Mouse (Mus musculus) limb, embryonic 15.5 days (tissue): ENCODE measurements around the gene Twsg1. TPM values are rescaled to one million over a fixed set of nuclear protein-coding genes. Genes with fewer than 3 reads are reported as not detected.
A peak's percentile ranks its signal among the peaks of the same experiment; 100 is the strongest.

Source experiments
- ATAC-seq: fragments of 200-750 bp; cut with Nextera tagmentation; 2 replicates; pipeline ENCODE4 v1.8.0; 2017; ENCODE audit warnings: low read depth, moderate TSS enrichment; ENCODE audit not compliant: insufficient number of reproducible peaks, low FRiP score, low TSS enrichment
- H3K27ac ChIP-seq: fragments of 300-500 bp; sonication (generic); 2 replicates; pipeline ENCODE4 v1.5.1; 2015; ENCODE audit warnings: moderate library complexity, mild to moderate bottlenecking, inconsistent platforms
- H3K27me3 ChIP-seq: fragments of 300-500 bp; sonication (generic); 2 replicates; pipeline ENCODE4 v1.6.1; 2015; ENCODE audit warnings: inconsistent platforms
- H3K36me3 ChIP-seq: fragments of 300-500 bp; sonication (generic); 2 replicates; pipeline ENCODE4 v1.6.1; 2015; ENCODE audit warnings: inconsistent platforms
- H3K4me1 ChIP-seq: fragments of 300-500 bp; sonication (generic); 2 replicates; pipeline ENCODE4 v1.6.1; 2015; ENCODE audit warnings: inconsistent platforms
- H3K4me2 ChIP-seq: fragments of 300-500 bp; sonication (generic); 2 replicates; pipeline ENCODE4 v1.6.1; 2015; ENCODE audit warnings: mild to moderate bottlenecking, inconsistent platforms
- H3K4me3 ChIP-seq: fragments of 300-500 bp; sonication (generic); 2 replicates; pipeline ENCODE4 v1.5.1; 2015; ENCODE audit warnings: mild to moderate bottlenecking, inconsistent platforms
- H3K9ac ChIP-seq: fragments of 300-500 bp; sonication (generic); 2 replicates; pipeline ENCODE4 v1.6.1; 2015; ENCODE audit warnings: inconsistent platforms
- H3K9me3 ChIP-seq: fragments of 300-500 bp; sonication (generic); 2 replicates; pipeline ENCODE4 v1.6.1; 2016; ENCODE audit warnings: inconsistent platforms
- WGBS: fragments of 180-500 bp; shearing (Covaris S2); methylation state at CpG from one replicate; pipeline ENCODE4 v1.1.7; 2015; 5-methylcytosine and 5-hydroxymethylcytosine counted together
- polyA plus RNA-seq: library from polyadenylated mRNA; unstranded; fragments of >200 nt; fragmentation: Nextera tagmentation; extraction: Ambion mirVana; gene quantifications from 2 replicates; pipeline ENCODE4 v1.2.1, GENCODE M21; 2015

Twsg1 gene
- polyA plus RNA-seq, 1 experiment from 2014 or later = 150 TPM

GRCm38 (mm10) chr17:65884691-65885397, 66.2 kb downstream of the Twsg1 start:
- H3K4me3 ChIP-seq = peak overlapping the region; percentile 97
- ATAC-seq = peak; percentile 98
- H3K9me3 ChIP-seq = no peaks in the 10 kb centered on the region
- H3K4me2 ChIP-seq = peak overlapping the region; percentile 89
- peak overlapping the region; percentile 100 for H3K27ac ChIP-seq
- H3K36me3 ChIP-seq = no peaks in the 10 kb centered on the region
- under 1% methylated on average over 67 of the region's 67 CpGs for whole genome bisulfite sequencing
- H3K27me3 ChIP-seq = no peaks in the 10 kb centered on the region
- peaks cover 22% of the 10 kb centered on the region for H3K4me1 ChIP-seq
- H3K9ac ChIP-seq = peak overlapping the region; percentile 87

GRCm38 (mm10) chr17:65884061-65884669, 66.9 kb downstream of the Twsg1 start:
- WGBS = under 1% methylated on average over 54 of the region's 56 CpGs
- Histone ChIP-seq H3K9ac (peak overlapping the region; percentile 87), H3K4me3 (peak overlapping the region; percentile 97), H3K27ac (peak overlapping the region; percentile 100), H3K36me3 (no peaks in the 10 kb centered on the region), H3K9me3 (no peaks in the 10 kb centered on the region), H3K4me2 (peak overlapping the region; percentile 89), H3K27me3 (no peaks in the 10 kb centered on the region), H3K4me1 (peaks cover 22% of the 10 kb centered on the region)
- ATAC-seq = peak; percentile 11; the same call in 1 of the 2 replicates

DNA sequence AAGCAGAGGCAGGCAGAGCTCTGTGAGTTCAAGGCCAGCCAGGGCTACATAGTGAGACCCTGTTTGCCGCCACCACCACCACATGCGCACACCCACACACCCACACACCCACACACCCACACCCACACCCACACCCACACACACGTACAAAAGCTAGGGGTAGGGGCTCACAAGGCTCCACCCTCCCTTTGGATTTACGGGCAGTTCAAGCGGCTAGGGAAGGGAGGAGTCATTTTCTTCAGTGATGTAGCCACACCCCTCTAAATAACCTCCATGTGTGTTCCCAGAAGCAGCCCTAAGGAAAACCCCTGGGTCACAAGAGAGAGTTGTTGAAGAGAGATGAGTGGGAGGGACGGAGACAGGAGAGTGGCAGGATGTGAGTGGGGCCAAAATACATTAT, 74.0 kb downstream of the Twsg1 start:
- no peaks in the 10 kb centered on the region for H3K36me3 ChIP-seq
- H3K27me3 ChIP-seq = no peaks in the 10 kb centered on the region
- ATAC-seq = no peak
- no peak overlapping the region for H3K9ac ChIP-seq
- WGBS = 53% methylated on average over 6 of the region's 6 CpGs
- no peak overlapping the region for H3K27ac ChIP-seq
- no peak overlapping the region for H3K4me2 ChIP-seq
- H3K4me3 ChIP-seq = no peak overlapping the region
- H3K9me3 ChIP-seq = no peaks in the 10 kb centered on the region
- H3K4me1 ChIP-seq = peaks cover 21% of the 10 kb centered on the region

- peaks cover 27% of the 10 kb centered on the region for H3K4me1 ChIP-seq
- ATAC-seq = no peak
- H3K27me3 ChIP-seq = no peaks in the 10 kb centered on the region
- no peaks in the 10 kb centered on the region for H3K9me3 ChIP-seq
- no peak overlapping the region for H3K27ac ChIP-seq
- H3K4me2 ChIP-seq = no peak overlapping the region
- no peaks in the 10 kb centered on the region for H3K36me3 ChIP-seq
- no peak overlapping the region for H3K9ac ChIP-seq
- WGBS = 90% methylated on average over 11 of the region's 11 CpGs
- H3K4me3 ChIP-seq = no peak overlapping the region
These were observed 77.2 kb downstream of the Twsg1 start for GRCm38 (mm10) chr17:65873834-65874233.

GRCm38 (mm10) chr17:65873156-65873555, 77.9 kb downstream of the Twsg1 start:
- no peaks in the 10 kb centered on the region for H3K9me3 ChIP-seq
- no peak for ATAC-seq
- H3K4me3 ChIP-seq = no peak overlapping the region
- peaks cover 27% of the 10 kb centered on the region for H3K4me1 ChIP-seq
- no peaks in the 10 kb centered on the region for H3K36me3 ChIP-seq
- H3K4me2 ChIP-seq = no peak overlapping the region
- WGBS = 62% methylated on average over 4 of the region's 4 CpGs
- H3K27ac ChIP-seq = no peak overlapping the region
- no peak overlapping the region for H3K9ac ChIP-seq
- H3K27me3 ChIP-seq = no peaks in the 10 kb centered on the region

DNA sequence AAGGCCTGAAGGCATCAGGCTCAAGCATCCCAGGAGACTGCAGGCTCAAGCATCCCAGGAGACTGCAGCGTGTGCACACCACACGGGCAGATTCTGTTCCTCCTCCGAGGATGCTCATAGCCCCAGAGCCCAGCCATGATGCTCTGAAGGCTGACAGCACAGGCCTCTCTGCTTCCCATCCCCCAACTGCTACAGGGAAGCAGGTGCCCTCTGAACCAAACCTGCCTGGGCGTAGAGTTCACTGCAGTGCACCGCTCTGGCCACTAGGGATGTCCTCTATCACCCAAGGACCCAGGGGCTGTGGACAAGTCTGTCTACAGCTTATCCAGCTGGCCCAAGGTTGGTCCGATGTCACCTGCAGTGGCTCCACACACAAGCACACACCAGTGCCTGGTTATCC, 78.4 kb downstream of the Twsg1 start:
- H3K4me3 ChIP-seq = no peak overlapping the region
- 0 out of 2 replicates have a peak, but pooled peaks cover 3% of the 10 kb centered on the region for H3K36me3 ChIP-seq
- no peak overlapping the region for H3K27ac ChIP-seq
- H3K9me3 ChIP-seq = no peaks in the 10 kb centered on the region
- no peak overlapping the region for H3K4me2 ChIP-seq
- H3K27me3 ChIP-seq = no peaks in the 10 kb centered on the region
- H3K4me1 ChIP-seq = peaks cover 27% of the 10 kb centered on the region
- ATAC-seq = no peak
- no peak overlapping the region for H3K9ac ChIP-seq
- 40% methylated on average over 6 of the region's 6 CpGs for WGBS

GRCm38 (mm10) chr17:65872051-65872450, 79.0 kb downstream of the Twsg1 start:
- Histone ChIP-seq H3K27ac (peak overlapping the region; percentile 65), H3K36me3 (peaks cover 9% of the 10 kb centered on the region), H3K9me3 (no peaks in the 10 kb centered on the region), H3K27me3 (no peaks in the 10 kb centered on the region), H3K4me3 (no peak overlapping the region), H3K4me1 (peaks cover 25% of the 10 kb centered on the region), H3K9ac (no peak overlapping the region), H3K4me2 (no peak overlapping the region)
- 43% methylated on average over 6 of the region's 6 CpGs for WGBS
- no peak for ATAC-seq

Other genes starting within 250 kb of the Twsg1 start
- 53.5 and 54.1 TPM in 2 replicates for gene Rab31, start 178.5 kb downstream of the Twsg1 start, polyA plus RNA-seq
- 37.2 and 37.7 TPM in 2 replicates for gene Ppp4r1, start 168.7 kb downstream of the Twsg1 start, polyA plus RNA-seq
- gene Ralbp1, start 65.4 kb downstream of the Twsg1 start, polyA plus RNA-seq = 179 and 182 TPM in 2 replicates
- 24.6 and 27.2 TPM in 2 replicates for gene Ankrd12, start 125.9 kb upstream of the Twsg1 start, polyA plus RNA-seq
- 284 and 289 TPM in 2 replicates for gene Ndufv2, start 150.3 kb upstream of the Twsg1 start, polyA plus RNA-seq
- gene Washc1, start 160.3 kb upstream of the Twsg1 start, polyA plus RNA-seq = 39.0 and 40.7 TPM in 2 replicates
- gene Ddx11, start 172.3 kb upstream of the Twsg1 start, polyA plus RNA-seq = 15.6 and 15.8 TPM in 2 replicates